Mouse (Mus musculus) small intestine, adult 10 weeks (tissue): Measurements from ENCODE around the gene Fdx1. TPM values are rescaled to one million over a fixed set of nuclear protein-coding genes. Genes with fewer than 3 reads are reported as not detected.

Experiments
- polyA plus RNA-seq: library from polyadenylated mRNA; stranded (reverse); fragments of 350-450 nt; fragmentation: Illumina TruSeq; extraction: RNeasy Lipid Tissue Mini Kit (QIAGEN cat#74804); gene quantifications from one replicate; pipeline ENCODE4 v1.2.3, GENCODE M21; 2014; ENCODE audit warnings: low replicate concordance

Fdx1 gene
- 30.5 TPM for polyA plus RNA-seq

DNA sequence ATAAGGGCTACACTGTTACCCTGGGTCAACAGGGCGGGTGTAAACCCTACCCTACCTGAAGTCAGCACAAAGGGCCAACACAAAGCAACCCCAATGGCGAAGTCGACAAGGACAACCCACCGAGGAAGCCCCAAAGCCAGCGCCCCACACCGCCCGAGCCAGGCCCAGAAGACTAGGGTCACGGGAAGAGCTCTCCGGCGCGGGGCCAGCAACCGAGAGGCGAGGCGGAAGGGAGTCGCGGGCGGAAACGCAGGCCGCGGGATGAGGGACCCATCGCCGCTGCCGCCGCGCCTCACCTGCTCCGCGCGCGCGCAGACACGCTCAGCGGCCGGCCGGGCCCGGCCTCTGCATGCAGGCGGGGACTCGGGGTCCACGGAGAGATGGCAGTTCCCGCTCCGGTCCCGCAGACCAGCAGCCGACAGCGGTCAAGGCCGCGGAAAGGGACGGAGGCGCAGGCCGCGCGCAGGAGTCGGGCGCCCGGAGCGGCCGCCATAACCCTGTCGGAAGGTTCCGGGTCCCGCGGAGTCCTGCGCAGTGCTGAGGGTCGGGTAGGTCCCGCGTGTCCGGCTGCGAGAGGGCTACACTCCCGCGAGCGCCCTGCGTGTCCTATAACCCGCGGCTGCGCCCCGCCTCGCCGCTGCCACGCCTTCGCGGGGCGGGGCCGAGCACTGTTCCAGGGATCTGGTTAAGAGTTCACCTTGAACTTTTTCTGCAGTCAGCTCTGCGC, at the start of gene Fdx1:
TSS of gene Fdx1 (minus strand) at position 582 of the 727 bp plus-strand sequence.

Other genes starting within 250 kb of the Fdx1 start
- gene Arhgap20, start 198.2 kb downstream of the Fdx1 start, polyA plus RNA-seq: 2.9 TPM
- gene Rdx, start 83.6 kb upstream of the Fdx1 start, polyA plus RNA-seq: 28.8 TPM
- 1.3 TPM for gene Zc3h12c, start 205.0 kb upstream of the Fdx1 start, polyA plus RNA-seq